Mouse (Mus musculus) myocyte (in vitro differentiated cells): ENCODE measurements around the gene Rhbdf1. TPM values are rescaled to one million over a fixed set of nuclear protein-coding genes. Genes with fewer than 3 reads are reported as not detected.
A peak's percentile ranks its signal among the peaks of the same experiment; 100 is the strongest.

Source experiments
- H3K27me3 ChIP-seq: one replicate; pipeline ENCODE4 v1.6.1; 2011; ENCODE audit not compliant: control insufficient read depth, insufficient read depth, insufficient read length
- H3K36me3 ChIP-seq: one replicate; pipeline ENCODE4 v1.6.1; 2011; ENCODE audit not compliant: control insufficient read depth, insufficient read depth
- H3K4me2 ChIP-seq: one replicate; pipeline ENCODE4 v1.6.1; 2011; ENCODE audit warnings: low read depth, control low read depth
- H3K4me3 ChIP-seq: one replicate; pipeline ENCODE4 v1.5.1; 2011; ENCODE audit warnings: mild to moderate bottlenecking, control low read depth, moderate library complexity
- H3K79me2 ChIP-seq: one replicate; pipeline ENCODE4 v1.6.1; 2011; ENCODE audit not compliant: control insufficient read depth, insufficient read depth
- H3ac ChIP-seq: one replicate; pipeline ENCODE4 v1.6.1; 2011; ENCODE audit not compliant: control insufficient read depth, insufficient read length
- CEBPB ChIP-seq: IDR thresholded peaks from 2 replicates; pipeline ENCODE4 v1.6.1; 2011; ENCODE audit warnings: mild to moderate bottlenecking, moderate library complexity; ENCODE audit not compliant: poor library complexity, insufficient read depth, severe bottlenecking
- E2F4 ChIP-seq: IDR thresholded peaks from one replicate; pipeline ENCODE4 v1.6.1; 2011; ENCODE audit warnings: mild to moderate bottlenecking, control low read depth, moderate library complexity; ENCODE audit not compliant: insufficient read depth
- MAX ChIP-seq: IDR thresholded peaks from one replicate; pipeline ENCODE4 v1.6.1; 2011; ENCODE audit warnings: low read depth, mild to moderate bottlenecking, control low read depth
- MYOD1 ChIP-seq, 3 experiments: IDR thresholded peaks; one replicate each; pipeline ENCODE4 v1.6.1; 2011; ENCODE audit warnings: control low read depth in 2 of 3, low read depth in 2 of 3, mild to moderate bottlenecking in 2 of 3, moderate library complexity in 1 of 3; ENCODE audit not compliant: insufficient read length in 2 of 3, control insufficient read depth in 1 of 3
- MYOG ChIP-seq, 3 experiments: IDR thresholded peaks; one replicate each; pipeline ENCODE4 v1.6.1; 2011; ENCODE audit warnings: control low read depth in 2 of 3, low read depth in 2 of 3, mild to moderate bottlenecking in 2 of 3; ENCODE audit not compliant: insufficient read length in 2 of 3, control insufficient read depth in 1 of 3, insufficient read depth in 1 of 3
- POLR2A ChIP-seq: IDR thresholded peaks from one replicate; pipeline ENCODE4 v1.6.1; 2011; ENCODE audit warnings: low read depth, mild to moderate bottlenecking, control low read depth, moderate library complexity; ENCODE audit not compliant: insufficient read length
- POLR2AphosphoS2 ChIP-seq: IDR thresholded peaks from one replicate; pipeline ENCODE4 v1.6.1; 2011; ENCODE audit warnings: low read depth, control low read depth; ENCODE audit not compliant: insufficient read length
- REST ChIP-seq: IDR thresholded peaks from one replicate; pipeline ENCODE4 v1.6.1; 2011; ENCODE audit warnings: mild to moderate bottlenecking, control low read depth, moderate library complexity; ENCODE audit not compliant: insufficient read depth, insufficient read length
- SRF ChIP-seq: IDR thresholded peaks from one replicate; pipeline ENCODE4 v1.6.1; 2011; ENCODE audit warnings: low read depth; ENCODE audit not compliant: control insufficient read depth, insufficient read length
- TCF12 ChIP-seq: IDR thresholded peaks from one replicate; pipeline ENCODE4 v1.6.1; 2011; ENCODE audit warnings: mild to moderate bottlenecking, control low read depth; ENCODE audit not compliant: poor library complexity, insufficient read depth, severe bottlenecking
- TCF3 ChIP-seq: IDR thresholded peaks from one replicate; pipeline ENCODE4 v1.6.1; 2011; ENCODE audit warnings: low read depth, control low read depth; ENCODE audit not compliant: insufficient read length
- USF1 ChIP-seq: IDR thresholded peaks from one replicate; pipeline ENCODE4 v1.6.1; 2011; ENCODE audit warnings: low read depth, mild to moderate bottlenecking, control low read depth, moderate library complexity
- polyA plus RNA-seq: library from polyadenylated mRNA; unstranded; fragments of >200 nt; fragmentation: generic; extraction: Trizol; gene quantifications from one replicate; pipeline ENCODE4 v1.2.1, GENCODE M21; 2012; ENCODE audit warnings: missing spikeins

Gene Rhbdf1
- polyA plus RNA-seq, 1 experiment = 73.3 TPM

DNA sequence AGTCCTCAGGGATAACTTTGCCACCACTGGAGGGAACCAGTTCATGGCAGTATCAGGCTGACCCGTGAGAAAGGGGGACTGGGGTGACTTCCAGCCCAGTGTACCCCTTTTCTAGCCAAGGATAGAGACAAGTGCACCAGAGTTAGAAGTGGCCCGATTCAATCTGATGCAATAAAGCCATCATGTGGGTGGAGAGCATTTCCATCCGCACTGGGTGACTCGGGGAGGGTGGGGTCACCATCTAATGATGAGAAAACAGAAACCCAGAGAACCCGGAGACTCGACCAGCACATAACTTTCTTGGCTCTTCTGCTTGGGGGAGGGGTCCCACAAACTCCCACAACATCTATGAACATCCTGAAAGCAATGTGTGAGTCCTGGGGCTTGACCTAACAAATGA, 25.4 kb downstream of the Rhbdf1 start:
- no peaks in the 10 kb centered on the region for H3K36me3 ChIP-seq
- H3ac ChIP-seq = no peak overlapping the region
- H3K27me3 ChIP-seq = peaks cover 36% of the 10 kb centered on the region
- TF ChIP-seq SRF (no peak), CEBPB (peak; percentile 74; the same call in 1 of the 2 replicates)
- H3K79me2 ChIP-seq = no peaks in the 10 kb centered on the region
- peak overlapping the region; percentile 57 for H3K4me2 ChIP-seq
- no peak overlapping the region for H3K4me3 ChIP-seq

DNA sequence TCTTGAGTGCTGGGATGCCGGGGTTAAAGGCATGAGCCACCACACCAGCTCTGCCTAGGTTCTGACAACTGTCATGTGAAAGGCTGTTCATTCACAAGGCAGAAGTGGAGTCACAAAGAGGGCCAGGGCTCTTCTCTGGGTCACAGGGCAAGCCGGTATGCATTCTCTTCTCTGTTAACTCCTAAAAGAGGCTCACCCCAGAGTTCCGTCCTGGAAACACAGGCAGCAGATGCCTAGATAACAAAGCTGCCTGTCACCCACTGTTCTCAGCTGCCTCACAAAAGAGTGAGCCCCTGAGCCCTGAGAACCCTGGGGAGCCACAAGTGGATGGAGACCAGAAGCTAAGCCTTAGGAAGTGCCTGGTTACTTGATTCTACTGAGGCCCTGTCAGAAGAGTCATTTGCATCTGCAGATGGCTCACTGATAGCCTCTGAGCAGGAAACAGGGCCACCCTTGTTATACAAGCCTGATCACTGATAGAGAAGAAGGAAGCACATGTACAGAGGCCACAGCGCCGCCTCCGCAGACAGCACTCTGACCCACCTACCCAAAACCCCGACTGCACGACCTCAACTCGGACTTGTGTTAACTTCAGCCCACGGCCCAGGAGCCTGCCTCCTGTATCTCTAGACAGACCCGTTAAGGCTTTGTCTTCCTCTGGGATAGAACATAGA, 26.1 kb downstream of the Rhbdf1 start:
- Histone ChIP-seq H3K36me3 (no peaks in the 10 kb centered on the region), H3K79me2 (no peaks in the 10 kb centered on the region), H3K4me2 (no peak overlapping the region), H3K4me3 (no peak overlapping the region), H3K27me3 (peaks cover 36% of the 10 kb centered on the region), H3ac (no peak overlapping the region)
- no peak for TF ChIP-seq MAX
- no peak for TF ChIP-seq E2F4
- TF ChIP-seq MYOD1 (IDR thresholded peaks at IDR 0.05; ENCODE audit: control insufficient read depth in 1 of 3, insufficient read length in 2 of 3, low read depth in 2 of 3) = no peak
- no peak for TF ChIP-seq CEBPB
- TF ChIP-seq USF1 = no peak
- no peak for TF ChIP-seq REST
- TF ChIP-seq POLR2A = no peak
- TF ChIP-seq TCF3 = no peak

DNA sequence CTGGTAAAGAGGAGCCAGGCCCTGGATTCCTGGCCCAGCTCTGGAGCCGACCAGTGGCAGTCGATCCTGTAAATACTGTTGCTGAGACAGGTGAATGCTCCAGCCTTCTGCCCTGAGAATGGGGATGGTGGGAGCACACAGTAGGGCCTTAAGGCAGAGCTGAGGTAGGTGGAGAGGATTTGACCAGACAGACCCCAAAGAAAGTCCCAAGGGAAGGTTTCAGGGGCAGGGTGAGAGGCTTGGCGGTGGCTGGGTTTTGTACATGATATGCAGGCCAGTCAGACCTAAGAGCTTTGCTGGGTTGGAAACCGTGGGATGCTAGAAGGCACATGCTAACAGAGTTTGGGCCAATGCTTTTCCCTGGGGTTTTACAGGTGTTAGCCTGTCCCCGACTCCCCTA, 27.5 kb downstream of the Rhbdf1 start:
- TF ChIP-seq TCF12 (no peak), MAX (no peak), MYOG (IDR thresholded peaks at IDR 0.05; ENCODE audit: control insufficient read depth in 1 of 3, insufficient read depth in 1 of 3, insufficient read length in 2 of 3, low read depth in 2 of 3) (no peak), E2F4 (no peak), TCF3 (no peak), MYOD1 (IDR thresholded peaks at IDR 0.05; ENCODE audit: control insufficient read depth in 1 of 3, insufficient read length in 2 of 3, low read depth in 2 of 3) (no peak), SRF (no peak), USF1 (no peak), POLR2A (no peak), CEBPB (no peak), POLR2AphosphoS2 (no peak), REST (no peak)
- no peak overlapping the region for H3K4me3 ChIP-seq
- no peak overlapping the region for H3ac ChIP-seq
- no peak overlapping the region for H3K4me2 ChIP-seq
- H3K79me2 ChIP-seq = no peaks in the 10 kb centered on the region
- no peaks in the 10 kb centered on the region for H3K36me3 ChIP-seq
- H3K27me3 ChIP-seq = peaks cover 38% of the 10 kb centered on the region

DNA sequence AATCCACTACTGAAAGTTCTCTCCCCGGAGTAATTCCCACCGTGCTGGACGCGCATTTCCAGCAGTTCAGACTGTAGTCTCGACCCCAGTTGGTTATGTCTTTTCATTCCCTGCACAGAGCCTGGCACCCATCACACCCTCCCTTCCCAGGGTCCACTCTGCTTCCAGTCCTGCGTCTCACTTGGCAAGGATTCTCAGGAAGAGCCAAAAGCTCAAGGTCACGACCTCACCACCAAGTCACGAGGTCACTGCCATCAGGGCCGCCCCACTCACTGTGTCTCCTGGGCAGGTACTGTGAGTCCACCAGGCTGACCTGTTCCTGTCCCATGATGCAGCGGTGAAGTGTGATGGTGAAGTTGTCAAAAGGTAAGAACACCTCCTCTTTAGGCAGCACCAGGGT, 28.0 kb downstream of the Rhbdf1 start:
- no peak for TF ChIP-seq MYOD1 (IDR thresholded peaks at IDR 0.05; ENCODE audit: control insufficient read depth in 1 of 3, insufficient read length in 2 of 3, low read depth in 2 of 3)
- TF ChIP-seq SRF = no peak
- TF ChIP-seq POLR2A = no peak
- no peak for TF ChIP-seq MAX
- TF ChIP-seq TCF12 = no peak
- TF ChIP-seq POLR2AphosphoS2 = no peak
- no peak for TF ChIP-seq MYOG (IDR thresholded peaks at IDR 0.05; ENCODE audit: control insufficient read depth in 1 of 3, insufficient read depth in 1 of 3, insufficient read length in 2 of 3, low read depth in 2 of 3)
- TF ChIP-seq CEBPB = no peak
- TF ChIP-seq REST = no peak
- TF ChIP-seq E2F4 = no peak
- TF ChIP-seq TCF3 = no peak
- no peak for TF ChIP-seq USF1
- Histone ChIP-seq H3K27me3 (peaks cover 39% of the 10 kb centered on the region), H3K4me3 (no peak overlapping the region), H3ac (no peak overlapping the region), H3K36me3 (no peaks in the 10 kb centered on the region), H3K4me2 (no peak overlapping the region), H3K79me2 (no peaks in the 10 kb centered on the region)

DNA sequence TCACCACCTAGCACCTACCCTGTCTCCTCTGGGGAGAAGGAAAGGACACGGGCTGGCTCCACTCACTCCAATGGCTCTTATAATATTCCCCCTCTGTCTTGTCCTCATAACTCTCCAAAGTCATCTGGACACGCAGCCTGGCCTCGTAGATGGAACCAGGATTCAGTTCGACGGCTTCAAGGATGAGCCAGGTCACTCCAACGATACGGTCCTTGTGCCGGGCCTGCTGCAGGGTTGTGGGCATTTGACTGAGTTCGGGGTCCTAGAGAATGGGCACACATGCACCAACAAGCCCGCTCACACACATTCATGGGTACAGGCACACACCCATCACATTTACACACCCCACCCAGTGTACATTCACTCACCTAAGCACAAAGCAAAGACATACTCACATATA, 28.9 kb downstream of the Rhbdf1 start:
- Histone ChIP-seq H3ac (no peak overlapping the region), H3K4me3 (no peak overlapping the region), H3K79me2 (no peaks in the 10 kb centered on the region), H3K4me2 (no peak overlapping the region), H3K36me3 (no peaks in the 10 kb centered on the region), H3K27me3 (peaks cover 44% of the 10 kb centered on the region)
- no peak for TF ChIP-seq MAX
- TF ChIP-seq TCF3 = no peak
- no peak for TF ChIP-seq REST
- no peak for TF ChIP-seq SRF
- TF ChIP-seq CEBPB = no peak
- no peak for TF ChIP-seq E2F4
- TF ChIP-seq TCF12 = no peak
- no peak for TF ChIP-seq MYOD1 (IDR thresholded peaks at IDR 0.05; ENCODE audit: control insufficient read depth in 1 of 3, insufficient read length in 2 of 3, low read depth in 2 of 3)
- no peak for TF ChIP-seq POLR2A
- TF ChIP-seq MYOG (IDR thresholded peaks at IDR 0.05; ENCODE audit: control insufficient read depth in 1 of 3, insufficient read depth in 1 of 3, insufficient read length in 2 of 3, low read depth in 2 of 3) = no peak
- TF ChIP-seq POLR2AphosphoS2 = no peak
- TF ChIP-seq USF1 = no peak
